Mouse (Mus musculus) testis, postnatal 10 days (tissue): Measurements from ENCODE around the gene Krt90.
"Not testable (repeated sequence)": the region's sequence is repeated elsewhere in the genome, so short reads cannot be mapped to it uniquely, and the experiment has no call there.

Experiments
- DNase-seq: peaks from one replicate; pipeline ENCODE4 v3.0.0; 2021; ENCODE audit warnings: low spot score

Gene Krt90

GRCm38 (mm10) chr15:101517161-101517560 lies 45.6 kb downstream of the Krt90 start, which contains the start of gene Gm49425:
Gene Gm49425 (minus strand): TSS chr15:101517261.
- DNase-seq: not testable (repeated sequence)

GRCm38 (mm10) chr15:101508247-101508646 lies 54.5 kb downstream of the Krt90 start:
- no peak for DNase-seq

GRCm38 (mm10) chr15:101506896-101507758 lies 55.6 kb downstream of the Krt90 start:
- DNase-seq: no peak
